Mouse (Mus musculus) thymus, adult 2 months (tissue): ENCODE results near the gene Ccsap.

ENCODE experiments used
- CTCF ChIP-seq: fragments of 200-500 bp; IDR thresholded peaks from 2 replicates; pipeline ENCODE4 v1.5.1; 2012; ENCODE audit warnings: mild to moderate bottlenecking, control low read depth, low read length, moderate library complexity, borderline replicate concordance; ENCODE audit not compliant: control insufficient read depth, poor library complexity, insufficient read depth; ENCODE audit errors: extremely low read depth
- POLR2A ChIP-seq: fragments of 200-500 bp; IDR thresholded peaks from 2 replicates; pipeline ENCODE4 v1.6.1; 2012; ENCODE audit warnings: mild to moderate bottlenecking, low read length, control low read depth, moderate library complexity; ENCODE audit not compliant: control insufficient read depth, poor library complexity, insufficient read depth; ENCODE audit errors: extremely low read depth

GRCm38 (mm10) chr8:123891271-123891670, 31.3 kb upstream of the Ccsap start:
- TF ChIP-seq CTCF (no peak), POLR2A (no peak)
